Mouse (Mus musculus) embryonic facial prominence, embryonic 10.5 days (tissue): ENCODE results near the gene Tgfbr3. TPM values are rescaled to one million over a fixed set of nuclear protein-coding genes. Genes with fewer than 3 reads are reported as not detected.

ENCODE experiments used
- DNase-seq: peaks from one replicate; pipeline ENCODE4 v3.0.0-alpha.2; 2017; ENCODE audit warnings: low spot score
- H3K27ac ChIP-seq: fragments of 300-500 bp; sonication (generic); replicated peaks from 2 replicates; pipeline ENCODE4 v1.5.1; 2016; ENCODE audit warnings: mild to moderate bottlenecking
- H3K27me3 ChIP-seq: fragments of 300-500 bp; sonication (generic); replicated peaks from 2 replicates; pipeline ENCODE4 v1.6.1; 2016; ENCODE audit warnings: low read depth, mild to moderate bottlenecking; ENCODE audit not compliant: poor library complexity, severe bottlenecking
- H3K36me3 ChIP-seq: fragments of 300-500 bp; sonication (generic); replicated peaks from 2 replicates; pipeline ENCODE4 v1.6.1; 2016; ENCODE audit warnings: mild to moderate bottlenecking, moderate library complexity
- H3K4me1 ChIP-seq: fragments of 300-500 bp; sonication (generic); 2 replicates; pipeline ENCODE4 v1.6.1; 2016
- H3K4me3 ChIP-seq: fragments of 300-500 bp; sonication (generic); 2 replicates; pipeline ENCODE4 v1.5.1; 2016; ENCODE audit warnings: mild to moderate bottlenecking, moderate library complexity
- H3K9me3 ChIP-seq: fragments of 300-500 bp; sonication (generic); 2 replicates; pipeline ENCODE4 v1.6.1; 2016; ENCODE audit warnings: mild to moderate bottlenecking
- WGBS: fragments of 180-500 bp; shearing (Covaris S2); methylation state at CpG from one replicate; pipeline ENCODE4 v1.1.7; 2016; 5-methylcytosine and 5-hydroxymethylcytosine counted together
- polyA plus RNA-seq: library from polyadenylated mRNA; unstranded; fragments of >200 nt; fragmentation: Nextera tagmentation; extraction: Ambion mirVana; gene quantifications from 2 replicates; pipeline ENCODE4 v1.2.1, GENCODE M21; 2016

Tgfbr3 gene
- polyA plus RNA-seq, 1 experiment from 2014 or later = 9.8 TPM

DNA sequence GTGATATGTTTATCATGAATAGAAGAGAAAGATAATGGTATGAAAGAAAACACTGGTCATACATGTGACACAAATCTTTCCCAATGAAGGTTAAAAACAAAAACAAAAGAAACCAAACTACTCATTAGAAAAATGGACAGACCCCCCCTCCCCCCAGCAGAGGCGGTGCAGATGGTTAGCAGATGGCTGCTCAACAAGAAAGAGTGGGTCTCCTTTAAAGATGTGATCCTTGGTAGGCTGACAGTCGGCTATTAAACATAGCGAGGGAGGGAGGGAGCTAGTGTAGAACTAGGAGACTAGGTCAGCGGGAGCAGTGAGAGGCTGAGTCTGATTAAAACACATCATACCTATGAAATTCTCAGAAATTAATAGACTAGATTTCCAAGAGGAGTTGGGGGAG lies 186.5 kb downstream of the Tgfbr3 start:
- H3K27ac ChIP-seq = no peak overlapping the region
- H3K4me1 ChIP-seq = peaks cover 38% of the 10 kb centered on the region
- H3K9me3 ChIP-seq = no peaks in the 10 kb centered on the region
- no peak for DNase-seq
- H3K4me3 ChIP-seq = no peak overlapping the region
- H3K36me3 ChIP-seq = no peaks in the 10 kb centered on the region
- no peaks in the 10 kb centered on the region for H3K27me3 ChIP-seq
- 63% methylated on average over 4 of the region's 4 CpGs for WGBS

DNA sequence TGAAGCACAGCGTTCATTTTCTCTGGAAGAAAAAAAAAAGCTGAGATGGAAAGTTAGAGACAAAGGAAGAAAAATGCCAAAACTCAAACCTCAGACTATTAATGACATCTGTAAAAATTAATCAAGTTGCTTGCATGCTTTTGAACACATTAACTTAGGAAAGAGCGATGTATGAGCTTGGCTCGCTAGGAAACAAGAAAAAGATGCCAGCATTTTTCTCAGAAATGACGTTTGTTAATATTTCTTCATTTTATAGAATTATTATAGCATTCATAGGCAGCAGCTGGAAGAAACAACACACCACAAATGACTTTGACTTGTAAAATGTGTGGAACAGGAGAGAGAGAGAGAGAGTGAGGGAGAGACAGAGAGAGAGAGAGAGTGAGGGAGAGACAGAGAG lies 187.7 kb downstream of the Tgfbr3 start:
- DNase-seq = no peak
- 74% methylated on average over 4 of the region's 4 CpGs for WGBS
- Histone ChIP-seq H3K4me3 (no peak overlapping the region), H3K9me3 (no peaks in the 10 kb centered on the region), H3K36me3 (no peaks in the 10 kb centered on the region), H3K4me1 (peaks cover 36% of the 10 kb centered on the region), H3K27me3 (no peaks in the 10 kb centered on the region), H3K27ac (0 out of 2 replicates have a peak overlapping the region, but pooled peaks have one; percentile 80)

DNA sequence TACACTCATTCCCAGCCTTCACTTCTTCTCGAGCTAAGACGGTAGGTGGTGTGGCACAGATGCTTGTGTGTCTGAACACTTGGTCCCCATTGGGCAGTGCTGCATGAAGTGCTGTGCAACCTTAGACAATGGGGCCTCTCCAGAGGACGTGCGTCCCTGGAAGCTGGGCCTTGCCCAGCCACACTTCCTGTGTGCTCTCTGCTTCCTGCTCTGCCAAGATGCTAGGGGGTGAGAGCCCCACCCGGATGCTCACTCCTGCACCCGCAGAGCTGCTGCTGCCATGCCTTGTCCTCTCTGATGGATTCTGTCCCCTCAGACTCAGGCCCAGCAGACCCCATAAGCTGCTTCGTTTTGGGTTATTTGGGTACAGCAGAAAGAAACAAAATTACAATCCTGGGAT lies 188.3 kb downstream of the Tgfbr3 start:
- WGBS = 66% methylated on average over 7 of the region's 7 CpGs
- H3K36me3 ChIP-seq = no peaks in the 10 kb centered on the region
- H3K27me3 ChIP-seq = no peaks in the 10 kb centered on the region
- peaks cover 37% of the 10 kb centered on the region for H3K4me1 ChIP-seq
- peak overlapping the region; percentile 80 for H3K27ac ChIP-seq
- DNase-seq = no peak
- H3K4me3 ChIP-seq = no peak overlapping the region
- no peaks in the 10 kb centered on the region for H3K9me3 ChIP-seq

DNA sequence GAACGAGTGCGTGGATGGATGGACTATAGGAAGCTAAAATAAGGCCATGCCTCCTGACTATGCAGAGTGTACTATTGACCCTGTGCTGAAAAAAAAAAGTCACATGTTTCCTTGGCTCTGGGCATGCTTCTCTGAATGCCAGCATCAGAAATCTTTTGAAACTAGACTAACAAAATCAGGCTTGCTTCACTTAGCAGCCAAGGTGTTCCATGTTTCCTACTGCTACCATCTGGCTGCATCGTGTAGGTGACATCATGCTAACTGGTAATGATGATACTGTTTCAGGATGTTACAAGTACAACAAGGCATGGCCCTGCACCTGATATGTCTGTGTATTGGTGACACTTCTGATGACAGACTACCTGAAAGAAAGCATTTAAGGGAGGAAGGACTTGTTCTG lies 189.8 kb downstream of the Tgfbr3 start:
- DNase-seq = no peak
- no peak overlapping the region for H3K4me3 ChIP-seq
- peaks cover 38% of the 10 kb centered on the region for H3K4me1 ChIP-seq
- no peaks in the 10 kb centered on the region for H3K36me3 ChIP-seq
- no peaks in the 10 kb centered on the region for H3K9me3 ChIP-seq
- 91% methylated on average over 3 of the region's 3 CpGs for WGBS
- no peak overlapping the region for H3K27ac ChIP-seq
- no peaks in the 10 kb centered on the region for H3K27me3 ChIP-seq

DNA sequence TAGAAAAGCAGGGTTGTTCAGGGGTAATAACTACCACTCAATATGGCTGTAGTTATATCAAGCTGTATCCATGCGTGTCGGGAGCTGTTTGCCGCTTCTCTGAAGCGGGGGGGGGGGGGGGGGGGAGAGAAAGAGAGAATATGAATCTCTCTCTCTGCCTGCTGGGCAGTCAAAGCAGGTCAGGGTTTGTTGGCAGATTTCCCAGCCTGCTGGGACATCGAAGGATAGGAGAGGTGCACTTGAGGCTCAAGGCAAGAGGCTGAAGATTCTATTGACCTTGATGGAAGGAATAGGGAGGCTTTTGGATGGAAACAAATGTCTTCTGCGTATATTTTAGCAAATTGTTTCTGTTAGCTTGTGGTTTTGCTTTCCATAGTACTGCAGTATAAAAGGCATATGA lies 190.4 kb downstream of the Tgfbr3 start:
- Histone ChIP-seq H3K9me3 (no peaks in the 10 kb centered on the region), H3K36me3 (no peaks in the 10 kb centered on the region), H3K4me3 (no peak overlapping the region), H3K27ac (no peak overlapping the region; the same call in 1 of the 2 replicates), H3K4me1 (peaks cover 43% of the 10 kb centered on the region), H3K27me3 (no peaks in the 10 kb centered on the region)
- WGBS = 77% methylated on average over 6 of the region's 6 CpGs
- DNase-seq = no peak

DNA sequence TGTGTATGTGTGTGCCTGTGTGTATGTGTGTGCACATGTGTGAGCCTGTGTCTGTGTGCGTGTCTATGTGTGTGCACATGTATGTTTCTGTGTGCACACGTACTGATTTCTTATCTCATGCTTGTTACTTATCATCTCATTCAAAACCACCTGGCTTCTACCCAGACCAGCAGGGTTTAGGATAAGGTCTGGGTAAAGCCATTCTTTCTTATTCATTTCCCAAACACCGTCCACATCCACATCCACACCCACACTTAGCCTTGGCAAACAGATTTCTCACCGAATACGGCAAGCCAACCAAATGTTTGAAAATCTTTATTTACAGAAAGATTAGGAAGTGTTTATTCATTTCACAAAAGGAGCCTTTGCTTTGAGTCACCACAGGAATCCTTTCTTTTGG lies 191.4 kb downstream of the Tgfbr3 start:
- Histone ChIP-seq H3K36me3 (no peaks in the 10 kb centered on the region), H3K4me1 (peaks cover 41% of the 10 kb centered on the region), H3K4me3 (no peak overlapping the region), H3K9me3 (no peaks in the 10 kb centered on the region), H3K27me3 (no peaks in the 10 kb centered on the region), H3K27ac (no peak overlapping the region)
- 79% methylated on average over 5 of the region's 5 CpGs for WGBS
- no peak for DNase-seq

DNA sequence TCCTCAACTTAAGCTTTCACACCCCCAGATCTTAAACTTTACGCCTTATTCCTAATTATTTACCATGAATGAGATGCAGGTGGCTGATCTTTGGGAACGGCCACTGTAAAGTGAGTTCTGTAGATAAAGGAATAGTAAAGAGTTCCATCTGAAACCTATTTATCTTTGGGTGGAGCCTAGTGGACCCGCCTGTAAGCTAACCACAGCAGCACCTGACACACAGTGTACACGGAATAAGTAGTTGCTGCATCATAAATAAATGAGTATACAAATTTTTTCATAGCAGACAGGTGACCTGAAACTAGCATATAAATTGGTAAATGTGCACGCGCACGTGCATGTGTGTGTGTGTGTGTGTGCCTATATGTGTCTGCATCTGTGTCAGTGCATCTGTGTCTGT lies 192.1 kb downstream of the Tgfbr3 start:
- H3K36me3 ChIP-seq = no peaks in the 10 kb centered on the region
- no peak for DNase-seq
- no peaks in the 10 kb centered on the region for H3K9me3 ChIP-seq
- WGBS = 80% methylated on average over 7 of the region's 7 CpGs
- H3K27me3 ChIP-seq = no peaks in the 10 kb centered on the region
- H3K4me3 ChIP-seq = no peak overlapping the region
- peaks cover 38% of the 10 kb centered on the region for H3K4me1 ChIP-seq
- H3K27ac ChIP-seq = no peak overlapping the region

DNA sequence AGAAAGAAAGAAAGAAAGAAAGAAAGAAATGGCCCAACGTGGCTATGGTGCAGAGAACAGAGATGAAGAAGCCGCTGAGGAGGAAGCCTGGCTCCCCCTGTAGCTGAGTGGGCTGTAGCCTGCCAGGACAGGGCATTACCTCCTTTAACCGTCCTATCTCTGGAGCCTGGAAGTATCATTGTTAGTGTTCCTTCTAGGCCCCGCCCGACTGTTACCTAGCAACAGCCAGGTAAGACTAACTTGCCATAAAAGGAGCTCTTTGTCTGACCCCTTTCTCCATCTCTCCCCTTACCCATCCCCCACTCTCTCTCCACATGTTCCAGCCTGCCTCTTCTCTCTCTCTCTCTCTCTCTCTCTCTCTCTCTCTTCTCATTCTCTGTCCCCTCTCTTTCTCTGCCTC lies 195.2 kb downstream of the Tgfbr3 start:
- Histone ChIP-seq H3K27me3 (no peaks in the 10 kb centered on the region), H3K36me3 (no peaks in the 10 kb centered on the region), H3K9me3 (no peaks in the 10 kb centered on the region), H3K4me1 (peaks cover 23% of the 10 kb centered on the region), H3K4me3 (no peak overlapping the region), H3K27ac (peak overlapping the region; percentile 52)
- DNase-seq = peak; percentile 47
- WGBS = 24% methylated on average over 5 of the region's 5 CpGs

DNA sequence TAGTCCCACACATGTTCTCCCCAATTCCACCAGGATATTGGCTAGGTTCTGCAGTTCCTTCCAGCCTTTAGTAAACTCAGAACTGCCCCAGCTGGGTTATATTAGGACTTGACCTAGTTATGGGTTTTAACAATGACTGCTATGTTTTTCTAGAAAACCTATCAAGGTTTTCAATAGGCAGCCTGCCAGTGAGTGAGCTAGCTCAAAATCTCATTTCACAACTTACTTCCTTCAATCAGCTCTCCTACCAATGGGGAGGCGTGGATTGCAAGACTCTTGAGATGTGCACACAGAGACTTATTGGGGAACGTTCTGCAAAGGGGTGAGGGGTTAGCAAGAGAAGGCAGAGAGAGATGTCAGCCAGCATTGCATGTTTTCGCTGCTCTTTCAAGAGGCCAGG lies 196.2 kb downstream of the Tgfbr3 start:
- 85% methylated on average over 3 of the region's 3 CpGs for WGBS
- Histone ChIP-seq H3K9me3 (no peaks in the 10 kb centered on the region), H3K36me3 (no peaks in the 10 kb centered on the region), H3K27me3 (no peaks in the 10 kb centered on the region), H3K4me3 (no peak overlapping the region), H3K4me1 (peaks cover 22% of the 10 kb centered on the region), H3K27ac (0 out of 2 replicates have a peak overlapping the region, but pooled peaks have one; percentile 35)
- no peak for DNase-seq

DNA sequence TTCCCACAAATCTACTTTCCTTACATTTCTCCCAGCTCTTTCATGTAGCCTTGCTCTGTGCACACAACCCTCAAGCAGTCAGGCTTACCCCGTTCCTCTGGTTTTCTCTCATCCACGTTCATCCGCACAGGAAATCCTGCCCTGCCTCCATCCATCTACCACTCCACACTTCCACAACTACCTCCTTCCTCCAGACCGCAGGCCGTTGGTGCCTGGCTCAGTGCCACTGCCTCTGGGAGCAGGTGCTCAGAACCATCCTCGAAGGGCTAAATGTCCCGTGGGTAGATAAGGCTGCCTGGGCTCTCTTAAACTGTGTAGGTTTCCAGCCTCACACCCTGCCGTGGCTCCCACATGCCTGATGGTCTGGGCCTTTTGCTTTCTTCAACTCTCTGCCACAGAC lies 197.3 kb downstream of the Tgfbr3 start:
- Histone ChIP-seq H3K9me3 (no peaks in the 10 kb centered on the region), H3K4me1 (peaks cover 28% of the 10 kb centered on the region), H3K27me3 (no peaks in the 10 kb centered on the region), H3K4me3 (no peak overlapping the region), H3K36me3 (no peaks in the 10 kb centered on the region), H3K27ac (no peak overlapping the region)
- DNase-seq = no peak
- 82% methylated on average over 8 of the region's 8 CpGs for WGBS

DNA sequence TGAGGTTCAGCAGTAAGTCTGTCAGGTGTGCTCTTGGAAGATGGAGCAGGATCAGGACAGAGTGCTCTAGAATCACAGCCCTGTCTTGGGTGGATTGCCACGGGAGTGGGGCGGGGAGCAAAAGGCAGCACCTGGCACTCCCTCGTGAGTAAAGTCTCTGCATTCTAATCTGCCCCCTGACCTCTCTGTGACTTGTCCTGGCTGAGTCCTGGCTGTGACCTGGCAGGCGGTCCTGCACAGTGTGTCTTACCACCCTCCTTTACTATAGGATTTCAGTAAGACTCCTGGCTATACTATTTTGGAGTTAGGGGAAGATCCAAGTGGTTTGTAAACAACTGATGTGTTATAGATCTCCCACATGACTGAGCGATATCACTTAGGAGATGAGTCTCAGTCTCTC lies 199.5 kb downstream of the Tgfbr3 start:
- Histone ChIP-seq H3K36me3 (no peaks in the 10 kb centered on the region), H3K4me3 (no peak overlapping the region), H3K4me1 (peaks cover 23% of the 10 kb centered on the region), H3K9me3 (no peaks in the 10 kb centered on the region), H3K27me3 (no peaks in the 10 kb centered on the region), H3K27ac (0 out of 2 replicates have a peak overlapping the region, but pooled peaks have one; percentile 6)
- DNase-seq = no peak
- WGBS = 40% methylated on average over 5 of the region's 5 CpGs

DNA sequence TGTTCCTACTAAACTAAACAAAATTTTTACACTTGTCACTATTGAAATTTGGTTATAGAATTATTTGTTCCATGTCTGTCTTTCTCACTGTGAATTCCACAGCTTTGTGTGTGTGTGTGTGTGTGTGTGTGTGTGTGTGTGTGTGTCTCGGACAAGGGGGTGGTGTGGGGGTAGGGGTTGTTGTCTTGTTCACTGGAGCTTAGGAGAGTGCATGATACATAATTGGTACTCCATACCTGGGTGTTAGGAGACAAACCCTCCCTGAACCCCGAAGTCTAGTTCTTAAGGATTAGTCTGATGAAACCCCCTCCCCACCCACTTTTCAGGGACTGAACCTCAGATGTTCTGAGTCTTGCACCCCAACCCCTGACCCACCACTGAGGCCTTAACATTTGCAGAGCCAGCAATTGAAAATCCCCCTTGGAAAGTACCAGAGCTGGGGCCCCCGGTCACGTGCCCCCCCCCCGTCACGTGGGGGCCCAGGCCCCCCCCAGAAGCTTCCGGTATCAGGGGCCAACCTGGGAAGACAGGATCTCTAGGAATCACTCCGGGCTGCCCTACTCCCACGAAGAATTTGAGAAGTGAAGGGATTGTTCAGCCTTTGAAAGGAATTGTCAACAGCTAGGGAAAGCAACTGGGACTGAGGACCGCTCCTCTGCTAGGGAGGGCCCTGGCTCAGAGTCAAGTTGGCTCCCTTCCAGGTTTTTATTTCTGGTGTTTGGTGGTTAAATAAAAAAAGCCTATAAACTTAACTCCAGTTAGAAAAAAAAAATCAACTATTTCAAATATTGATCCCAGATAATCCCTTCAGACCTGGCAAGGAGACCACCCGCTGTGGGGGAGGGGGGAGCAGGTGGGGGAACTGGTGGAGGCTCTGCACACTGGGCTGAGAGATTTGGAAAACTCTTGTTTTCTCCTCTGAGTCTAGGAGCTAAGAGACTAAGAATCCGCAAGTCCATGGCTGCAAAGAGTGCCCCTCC lies 201.3 kb downstream of the Tgfbr3 start:
- Histone ChIP-seq H3K4me1 (peaks cover 17% of the 10 kb centered on the region), H3K27ac (peak overlapping the region; percentile 57)
- no peak for DNase-seq

DNA sequence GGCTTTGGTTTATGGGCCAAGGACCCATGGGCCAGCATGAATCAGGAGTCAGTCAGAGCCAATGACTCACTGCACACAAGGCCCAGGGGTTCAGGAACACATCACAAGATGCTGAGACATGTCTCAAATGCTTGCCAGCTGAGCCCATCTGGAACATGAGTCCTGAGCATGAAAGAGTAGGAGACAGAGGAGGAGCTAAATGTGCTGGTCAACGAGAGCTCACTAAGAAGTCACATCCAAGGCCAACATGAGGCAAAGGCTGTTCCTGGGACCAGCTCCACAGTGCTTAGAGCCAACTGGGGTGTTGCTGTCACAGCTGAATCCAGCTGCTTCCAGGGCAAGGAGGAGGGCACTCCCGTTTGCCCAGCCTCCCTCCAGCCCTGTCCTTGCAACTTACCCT lies 202.1 kb downstream of the Tgfbr3 start:
- no peaks in the 10 kb centered on the region for H3K36me3 ChIP-seq
- H3K9me3 ChIP-seq = no peaks in the 10 kb centered on the region
- H3K4me1 ChIP-seq = peaks cover 17% of the 10 kb centered on the region
- no peaks in the 10 kb centered on the region for H3K27me3 ChIP-seq
- peak overlapping the region; percentile 57; the same call in 1 of the 2 replicates for H3K27ac ChIP-seq
- DNase-seq = no peak
- no peak overlapping the region for H3K4me3 ChIP-seq
- WGBS = 69% methylated on average over 2 of the region's 2 CpGs

More for the DNA sequence above, 201.3 kb downstream of the Tgfbr3 start:
- Histone ChIP-seq H3K27me3 (no peaks in the 10 kb centered on the region), H3K36me3 (no peaks in the 10 kb centered on the region), H3K4me3 (no peak overlapping the region), H3K9me3 (no peaks in the 10 kb centered on the region)
- WGBS = 38% methylated on average over 12 of the region's 12 CpGs
